Mouse (Mus musculus): ENCODE data around the gene Pou2f1.

Gene Pou2f1

DNA sequence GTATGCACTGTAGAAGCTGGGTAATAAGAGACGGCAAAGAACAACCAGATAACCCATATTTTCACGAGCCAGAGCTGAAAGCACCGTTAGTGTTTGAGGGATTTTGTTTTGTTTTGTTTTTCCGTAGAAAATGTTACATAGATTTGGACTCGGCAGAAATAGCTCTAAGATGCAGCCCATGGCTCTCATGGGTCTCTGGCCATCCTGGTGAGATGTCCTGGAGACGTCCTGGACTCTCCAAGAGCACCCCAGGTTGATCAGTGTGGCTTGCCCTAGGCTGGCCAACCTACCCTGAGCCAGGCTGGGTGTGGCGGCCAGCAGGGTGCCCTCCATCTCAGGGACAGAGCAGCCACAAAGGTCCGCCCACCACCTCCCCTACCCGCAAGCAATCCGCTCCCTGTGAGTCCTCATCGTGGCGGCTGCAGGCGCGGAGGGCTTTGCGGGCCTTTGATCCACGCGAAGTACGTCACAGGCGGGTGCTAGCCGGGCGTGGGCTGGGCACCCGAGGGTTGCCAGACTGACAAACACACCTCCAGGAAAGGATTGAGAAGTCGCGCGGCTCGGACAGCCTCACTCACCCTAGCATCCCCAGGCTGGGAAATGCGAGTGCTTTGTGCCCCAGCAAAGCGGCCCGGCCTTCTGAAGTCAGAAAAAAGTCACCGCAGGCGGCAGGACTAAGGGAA is 161.8 kb downstream of the Pou2f1 start:
- peak; percentile 61 for DNase-seq

DNA sequence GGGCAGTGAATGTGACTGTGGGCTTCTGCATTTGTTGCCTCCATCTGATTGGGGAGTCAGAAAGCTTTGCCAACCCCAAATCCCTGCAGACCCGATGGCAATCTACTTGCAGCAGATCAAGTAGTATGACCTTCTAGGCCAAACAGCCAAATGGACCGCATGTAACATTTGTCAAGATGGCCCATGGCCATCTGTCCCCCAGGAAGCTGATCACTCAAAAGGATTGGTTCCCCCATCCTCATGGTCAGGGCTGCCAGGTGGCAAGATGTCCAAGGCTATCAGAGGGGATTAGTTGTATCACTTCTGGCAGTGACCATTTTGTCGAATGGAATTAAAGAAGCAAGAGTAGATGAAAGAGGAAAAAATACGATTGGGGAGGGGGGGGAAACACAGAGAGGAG is 163.3 kb downstream of the Pou2f1 start:
- no peak for DNase-seq

- no peak for DNase-seq
These were observed 164.9 kb downstream of the Pou2f1 start for GRCm38 (mm10) chr1:165837546-165837945.

GRCm38 (mm10) chr1:165836461-165836860 is 166.0 kb downstream of the Pou2f1 start:
- DNase-seq = no peak

- DNase-seq = no peak
These were observed 167.9 kb downstream of the Pou2f1 start for GRCm38 (mm10) chr1:165834633-165834975.

DNA sequence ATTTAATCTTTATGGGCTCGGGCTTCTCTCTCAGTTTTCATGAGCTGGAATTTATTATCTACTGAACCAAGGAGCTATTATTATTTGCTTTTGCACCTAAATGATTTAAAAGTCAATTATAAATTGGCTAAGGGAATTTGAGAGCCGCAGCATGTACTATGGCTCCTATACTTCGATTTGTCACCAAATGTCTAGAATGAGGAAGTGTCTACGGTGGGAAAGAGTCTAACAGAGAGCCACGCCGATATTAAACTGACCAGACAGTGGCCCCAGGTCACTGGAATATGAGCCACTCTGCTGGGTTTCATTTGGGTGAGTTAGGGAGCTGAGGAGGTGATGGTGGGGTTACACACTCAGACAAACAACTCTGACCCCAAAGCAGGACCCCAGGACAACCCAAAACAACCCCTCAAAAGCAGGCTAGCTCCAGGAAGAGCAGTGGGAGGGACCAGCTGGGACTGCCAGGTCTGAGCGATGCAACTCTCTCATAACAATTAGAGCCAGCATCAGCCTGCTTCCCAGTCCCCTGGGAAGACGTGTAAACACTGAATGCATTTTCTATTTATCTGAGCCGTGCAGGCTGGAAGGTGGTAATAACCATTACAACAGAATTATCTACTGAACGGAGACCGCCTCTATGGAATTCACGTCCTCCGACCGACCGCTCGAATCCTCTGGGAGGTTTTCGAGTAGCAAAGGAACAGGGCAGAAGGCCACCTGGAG is 168.4 kb downstream of the Pou2f1 start:
- no peak for DNase-seq

DNA sequence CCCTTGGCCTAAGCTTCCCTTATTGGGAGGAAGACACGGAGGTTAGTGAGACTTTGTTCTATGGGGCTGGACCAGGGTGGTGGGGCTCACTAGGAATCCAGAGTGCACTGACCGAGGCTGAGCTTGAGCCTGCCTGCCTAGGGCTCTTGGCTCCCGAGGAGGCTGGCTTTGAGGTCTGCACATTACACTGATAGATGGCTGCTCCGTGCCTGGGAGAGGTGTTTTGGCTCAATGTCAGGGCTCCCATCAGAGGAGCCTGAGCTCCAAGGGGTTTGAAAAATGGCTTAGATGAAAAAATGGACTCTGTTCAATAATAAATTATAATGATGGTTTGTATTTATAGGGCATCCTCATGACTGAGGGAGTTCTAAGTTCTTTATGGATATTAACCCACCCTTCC is 169.2 kb downstream of the Pou2f1 start:
- no peak for DNase-seq

DNA sequence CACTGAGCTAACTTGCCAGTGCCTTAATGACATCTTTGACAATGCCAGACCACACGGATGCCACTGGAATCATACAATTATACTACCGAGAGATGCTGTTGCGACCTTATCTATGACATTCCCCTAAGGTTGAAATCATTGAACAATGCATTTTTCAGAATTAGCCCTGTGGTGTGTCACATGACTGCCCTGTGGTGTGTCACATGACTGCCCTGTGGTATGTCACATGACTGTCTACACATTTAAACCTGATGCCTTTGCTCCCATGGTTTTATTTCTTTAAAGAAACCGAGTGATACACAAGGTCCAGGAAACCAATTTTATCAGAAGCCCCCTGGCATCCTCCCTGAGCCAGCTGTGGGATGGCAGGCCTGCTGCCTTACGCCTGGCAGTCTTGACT is 172.6 kb downstream of the Pou2f1 start:
- no peak for DNase-seq

- DNase-seq = no peak
These were observed 173.9 kb downstream of the Pou2f1 start for GRCm38 (mm10) chr1:165828615-165829014.

DNA sequence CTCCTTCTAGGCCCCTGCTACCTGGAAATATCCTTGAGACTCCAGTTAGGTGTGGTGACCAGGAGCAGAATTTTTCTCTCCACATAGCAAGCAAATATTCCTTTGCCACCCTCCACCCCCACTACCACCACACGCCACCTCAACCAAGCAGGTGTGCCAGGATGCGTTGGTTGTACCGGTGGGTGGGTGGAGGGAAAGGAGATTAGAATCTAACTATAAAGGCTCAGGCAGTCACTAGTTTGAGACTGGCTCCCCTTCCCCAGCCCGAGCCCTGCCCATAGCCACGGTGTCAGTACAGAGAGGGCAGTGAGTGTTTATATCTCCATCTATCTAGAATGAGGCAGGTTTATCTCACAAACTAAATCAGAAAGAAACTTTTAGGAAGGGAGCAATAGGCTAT is 174.3 kb downstream of the Pou2f1 start:
- DNase-seq = peak; percentile 67

DNA sequence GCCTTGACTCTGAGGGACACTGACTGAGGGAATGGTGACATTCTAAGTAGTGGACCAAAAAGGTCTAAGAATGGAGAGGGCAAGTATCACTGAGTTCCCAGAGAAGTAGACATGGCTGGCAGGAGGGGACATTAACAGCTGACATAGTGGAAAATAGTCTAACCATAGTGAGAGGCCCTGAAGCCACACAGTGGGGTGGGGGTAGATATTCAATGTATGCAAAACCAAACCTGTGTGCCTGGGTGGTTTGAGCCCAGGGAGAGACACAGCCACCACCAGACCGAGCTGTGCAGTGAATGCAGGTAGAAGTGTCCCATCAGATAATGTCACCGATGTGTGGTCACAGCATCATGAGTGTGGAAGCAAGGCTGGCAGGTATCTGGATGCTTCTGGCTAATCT is 180.4 kb downstream of the Pou2f1 start:
- DNase-seq = no peak

GRCm38 (mm10) chr1:165819147-165819546 is 183.3 kb downstream of the Pou2f1 start:
- no peak for DNase-seq

GRCm38 (mm10) chr1:165818145-165818860 is 184.2 kb downstream of the Pou2f1 start:
- no peak for DNase-seq

GRCm38 (mm10) chr1:165817264-165817663 is 185.2 kb downstream of the Pou2f1 start:
- no peak for DNase-seq

DNA sequence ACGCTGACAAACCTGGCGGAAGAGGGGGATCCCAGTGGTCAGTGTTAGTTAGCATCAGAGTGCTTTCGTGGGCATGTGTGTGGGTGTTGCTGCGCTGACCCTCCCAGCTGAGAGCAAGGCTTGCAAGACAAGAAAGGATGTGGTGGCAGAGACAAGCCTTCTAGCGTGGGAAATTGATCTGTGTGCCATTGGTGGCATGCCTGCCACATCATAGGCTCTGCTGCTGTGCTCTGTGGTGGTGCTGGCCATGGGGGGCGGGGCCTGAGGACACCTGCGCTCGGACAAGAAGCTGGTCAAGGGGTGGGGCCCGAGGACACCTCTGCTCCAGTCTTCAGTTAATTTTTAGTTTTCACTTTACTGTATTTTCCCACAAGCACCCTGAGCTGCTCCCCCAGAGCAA is 186.1 kb downstream of the Pou2f1 start:
- DNase-seq = peak; percentile 56

Measured in thymus, postnatal 25 days (tissue).